Mouse (Mus musculus) mesoderm, embryonic 11.5 days (tissue): Measurements from ENCODE around the gene Rps5.
A peak's percentile ranks its signal among the peaks of the same experiment; 100 is the strongest.
"Not testable (repeated sequence)": the region's sequence is repeated elsewhere in the genome, so short reads cannot be mapped to it uniquely, and the experiment has no call there.

Experiments
- DNase-seq: peaks from one replicate; pipeline ENCODE4 v3.0.0-alpha.2; 2012; ENCODE audit warnings: low read depth, low spot score

Gene Rps5

DNA sequence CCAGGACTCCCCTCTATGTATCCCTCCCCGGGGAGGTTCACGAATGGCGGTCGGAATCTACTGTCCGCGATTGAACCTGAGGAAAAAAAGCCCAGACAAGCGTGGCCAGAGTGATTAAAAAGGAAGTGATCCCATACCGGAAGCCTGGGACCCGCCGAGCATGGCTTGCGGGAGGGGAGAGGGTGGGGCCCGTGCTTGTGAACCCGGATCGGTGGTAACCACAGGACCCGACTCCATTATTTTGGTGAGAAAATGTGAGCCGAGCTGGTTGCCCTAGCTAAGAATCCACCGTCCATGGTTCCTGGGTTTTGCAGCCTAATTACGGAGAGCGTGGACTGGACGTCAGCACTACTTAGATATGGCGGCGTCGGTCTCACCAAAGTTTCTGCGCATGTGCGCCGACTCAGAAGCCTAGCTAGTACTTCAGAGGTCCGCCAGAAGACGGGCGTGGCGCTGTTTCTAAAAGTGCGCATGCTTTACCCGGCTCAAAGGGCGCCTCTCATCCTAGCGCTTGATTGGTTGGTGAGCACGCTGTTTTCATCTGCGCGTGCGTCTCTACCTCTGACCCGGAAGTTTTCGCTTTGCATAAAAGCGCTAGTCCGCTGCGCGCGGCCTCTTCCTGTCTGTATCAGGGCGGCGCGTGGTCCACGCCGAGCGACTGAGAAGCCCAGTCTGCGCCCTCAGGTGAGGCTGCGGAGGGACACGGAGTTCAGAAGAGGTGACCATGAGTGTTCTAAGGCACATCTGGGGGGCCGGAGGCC lies at the start of gene Rps5:
Rps5 (plus strand) TSS at position 586 of the 761 bp plus-strand sequence.
- DNase-seq: peak; percentile 100

DNA sequence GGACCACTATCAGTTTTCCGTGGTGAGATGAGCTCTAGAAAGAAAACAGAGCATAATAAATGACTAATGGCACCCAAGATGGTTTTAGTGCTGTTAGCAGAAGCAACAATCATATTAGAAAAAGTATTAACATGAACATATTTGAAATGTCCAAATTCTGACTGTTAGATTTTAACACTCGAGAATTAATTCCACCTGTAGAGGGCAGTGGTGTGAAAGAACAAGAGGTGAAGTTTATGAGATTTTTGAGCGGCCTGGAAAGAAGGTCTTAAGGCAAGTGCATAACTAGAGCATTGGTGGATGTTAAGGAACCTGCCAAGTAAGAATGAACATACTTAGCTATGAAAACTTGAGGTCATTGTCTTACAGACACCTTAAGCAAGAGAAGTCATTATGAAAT lies 47.8 kb upstream of the Rps5 start:
- DNase-seq: peak; percentile 18

DNA sequence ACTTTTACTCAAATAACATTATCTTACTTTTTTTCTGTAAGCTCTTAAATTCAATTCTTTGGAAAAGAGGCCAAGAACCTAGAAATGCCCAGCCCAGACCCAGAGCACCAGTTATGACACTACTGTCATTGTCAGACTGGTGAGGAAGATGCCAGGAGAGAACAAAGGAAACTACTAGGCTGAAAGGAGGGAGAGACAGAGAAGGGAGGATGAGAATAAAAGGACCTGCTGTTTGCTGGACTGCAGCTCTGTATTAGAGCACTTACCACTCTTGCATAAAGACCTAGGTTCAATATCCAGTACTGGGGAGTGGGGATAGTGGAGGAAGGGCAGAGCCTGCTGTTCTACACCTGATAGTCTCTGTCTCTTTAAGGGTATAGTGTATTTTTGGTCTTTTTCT lies 42.1 kb upstream of the Rps5 start:
- DNase-seq: no peak

DNA sequence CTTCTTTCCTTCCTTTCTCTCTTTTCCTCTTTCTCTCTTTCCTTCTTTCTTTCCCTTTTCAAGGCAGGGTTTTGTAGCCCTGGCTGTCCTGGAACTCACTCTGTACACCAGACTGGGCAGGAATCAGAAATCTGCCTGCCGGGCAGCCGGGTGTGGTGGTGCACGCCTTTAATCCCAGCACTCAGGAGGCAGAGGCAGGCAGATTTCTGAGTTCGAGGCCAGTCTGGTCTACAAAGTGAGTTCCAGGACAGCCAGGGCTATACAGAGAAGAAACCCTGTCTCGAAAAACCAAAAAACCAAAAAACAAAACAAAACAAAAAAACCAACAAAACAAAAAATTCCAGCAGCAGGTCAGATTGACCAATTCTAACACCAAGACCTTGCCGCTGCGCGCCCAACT lies 41.6 kb upstream of the Rps5 start:
- DNase-seq: not testable (repeated sequence)

DNA sequence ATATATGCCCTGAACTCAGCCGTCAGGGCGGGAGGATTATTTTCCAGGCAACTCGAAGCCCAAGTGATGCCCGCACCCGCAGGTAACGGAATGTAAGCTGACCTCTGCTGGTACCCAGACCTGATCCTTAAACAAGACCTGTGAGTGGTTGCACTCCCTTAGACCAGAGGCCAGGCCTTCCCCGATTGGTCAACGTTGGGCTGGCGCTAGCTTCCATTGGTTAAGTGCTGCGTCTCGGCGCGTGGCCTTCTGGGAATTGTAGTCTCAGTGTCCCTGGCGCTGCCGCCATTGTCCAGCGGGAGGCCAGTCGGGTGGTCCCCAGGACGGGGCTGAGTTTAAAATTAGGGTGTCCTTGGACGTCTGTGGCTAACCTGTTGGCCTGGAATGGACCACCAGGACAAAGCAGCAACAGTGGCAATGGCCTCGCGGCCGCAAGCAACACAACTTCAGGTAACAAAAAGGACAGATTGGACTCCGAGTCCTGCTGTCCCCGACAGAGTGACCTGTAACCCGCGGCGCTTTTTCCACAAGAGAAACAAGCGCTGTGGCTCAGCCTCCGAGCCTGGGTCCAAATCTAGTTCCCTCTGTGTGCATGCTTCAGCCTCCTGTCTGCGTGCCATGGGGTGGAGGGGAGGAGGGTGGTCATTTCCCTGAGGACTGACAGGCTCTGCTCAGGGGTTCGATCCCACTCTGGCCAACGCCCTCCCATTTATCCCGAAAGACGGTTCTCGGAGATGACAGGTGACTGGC lies 41.0 kb upstream of the Rps5 start, which contains the start of gene Zfp128:
Zfp128 (plus strand) TSS at position 267 of the 750 bp plus-strand sequence.
- peak; percentile 96 for DNase-seq

DNA sequence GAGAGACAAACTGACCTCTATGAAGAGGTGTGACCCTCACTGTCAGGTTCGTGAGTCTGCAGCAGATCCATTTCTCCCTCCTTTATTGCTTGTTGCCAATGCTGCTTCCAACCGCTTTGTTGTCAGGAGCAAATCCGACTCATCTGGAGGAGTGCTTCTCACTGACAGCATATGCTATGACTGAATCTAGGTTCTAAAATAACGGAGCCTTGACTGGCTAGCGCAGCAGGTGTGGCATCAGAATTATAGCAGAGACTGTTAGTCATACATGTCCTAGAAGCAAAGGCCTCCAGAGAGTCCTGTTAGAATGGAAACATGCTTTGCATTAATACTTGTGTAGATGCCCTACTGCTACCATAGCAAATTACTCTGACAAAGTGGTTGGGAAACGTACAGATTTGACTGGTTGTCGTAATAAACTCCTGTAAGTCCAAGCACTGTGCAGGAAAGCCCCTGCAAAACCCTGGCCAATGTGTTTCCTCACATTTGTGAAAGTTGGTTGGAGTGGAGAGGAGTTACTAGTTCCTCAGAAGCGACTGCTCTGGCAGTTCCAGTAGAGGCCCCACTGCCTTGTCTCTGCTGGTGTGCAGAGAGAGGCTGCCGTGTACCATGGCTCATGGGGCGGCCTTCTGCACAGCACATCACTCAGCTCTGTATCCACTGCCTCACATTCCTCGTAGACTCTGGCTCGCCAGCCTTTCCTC lies 35.4 kb upstream of the Rps5 start:
- DNase-seq: no peak

DNA sequence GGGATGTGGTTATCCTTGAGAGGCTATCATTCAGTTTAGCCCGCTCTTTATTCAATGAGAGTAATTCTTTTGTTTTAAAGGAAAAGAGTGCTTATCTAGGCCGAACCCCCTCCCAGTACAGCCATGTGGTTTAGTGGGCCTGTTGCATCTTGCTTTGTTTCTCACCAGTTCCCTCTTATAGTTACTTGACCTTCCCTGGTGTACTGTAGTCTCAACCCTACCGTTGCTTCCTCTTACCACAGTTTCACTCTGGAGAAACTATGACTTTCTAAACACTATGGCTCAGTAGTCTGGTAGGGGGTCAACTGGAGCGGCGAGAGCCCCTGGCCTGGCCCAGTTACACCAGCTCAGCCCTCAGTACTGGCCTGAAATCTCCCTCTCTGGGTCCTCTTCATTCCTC lies 34.5 kb upstream of the Rps5 start:
- DNase-seq: no peak

DNA sequence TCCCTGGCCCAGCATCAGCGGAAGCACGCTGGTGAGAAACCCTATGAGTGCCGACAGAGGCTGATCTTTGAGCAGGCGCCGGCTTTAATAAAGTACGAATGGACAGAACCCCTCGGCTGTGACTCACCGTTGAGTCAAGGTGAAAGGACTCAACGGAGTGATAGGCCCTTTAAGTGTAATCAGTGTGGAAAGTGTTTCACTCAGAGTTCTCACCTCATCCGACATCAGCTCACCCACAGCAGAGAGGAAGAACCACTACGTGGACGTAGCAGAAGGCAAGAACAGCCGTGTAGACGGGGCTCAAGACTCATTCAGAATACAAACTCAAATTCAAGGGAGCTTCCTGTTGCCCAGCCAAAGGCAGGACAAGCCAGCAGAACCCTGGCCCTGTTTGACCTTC lies 31.2 kb upstream of the Rps5 start:
- DNase-seq: no peak

DNA sequence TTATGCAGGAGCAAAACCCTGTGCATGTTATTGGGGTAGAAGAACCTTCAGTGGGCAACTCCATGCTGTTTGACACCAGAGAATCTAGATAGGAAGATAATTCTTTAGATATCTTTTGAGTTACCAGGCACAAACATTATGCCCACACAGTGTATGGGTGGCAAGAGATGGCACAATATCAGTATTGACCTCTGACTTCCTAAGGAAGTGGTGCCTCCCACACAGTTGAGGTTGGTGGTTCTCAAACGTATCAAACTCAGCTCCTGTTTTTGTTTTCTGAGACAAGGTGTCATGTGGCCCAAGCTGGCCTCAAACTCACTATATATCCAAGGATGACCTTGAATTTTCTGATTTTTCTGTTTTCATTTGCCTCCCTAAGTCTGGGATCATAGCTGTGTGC lies 30.8 kb upstream of the Rps5 start:
- no peak for DNase-seq

DNA sequence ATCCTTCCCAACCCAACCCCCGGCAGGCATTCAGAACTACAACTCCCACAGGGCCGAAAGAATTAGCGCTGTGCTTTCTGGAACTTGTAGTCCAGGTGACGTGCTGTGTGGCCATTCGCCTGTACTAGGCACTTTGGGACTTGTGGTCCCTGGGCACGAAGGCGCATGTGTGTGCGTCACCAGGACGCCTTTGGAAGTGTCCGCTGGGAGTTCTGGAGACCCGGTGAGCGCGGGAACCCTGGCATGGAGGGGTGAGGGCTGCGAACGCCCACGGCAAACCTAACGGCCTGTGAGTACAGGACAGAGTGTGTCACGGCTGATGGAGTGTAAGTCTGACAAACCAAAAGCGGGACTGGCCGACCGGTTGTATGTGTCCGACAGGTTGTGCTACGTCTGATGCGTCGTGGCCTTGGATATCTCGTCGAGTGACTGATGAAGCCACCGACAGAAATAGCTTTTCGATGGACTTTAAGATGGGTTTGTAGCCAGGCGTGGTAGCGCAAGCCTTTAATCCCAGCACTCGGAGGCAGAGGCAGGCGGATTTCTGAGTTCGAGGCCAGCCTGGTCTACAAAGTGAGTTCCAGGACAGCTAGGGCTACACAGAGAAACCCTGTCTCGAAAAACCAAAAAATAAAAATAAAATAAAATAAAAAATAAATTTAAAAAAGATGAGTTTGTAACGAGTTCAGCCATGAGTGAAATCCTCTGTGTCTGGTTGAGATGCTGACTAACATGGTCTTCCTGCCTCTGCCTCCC lies 24.3 kb upstream of the Rps5 start, which contains the start of gene Zscan22:
Zscan22 (plus strand) TSS at position 161 of the 756 bp plus-strand sequence.
- peak; percentile 95 for DNase-seq

DNA sequence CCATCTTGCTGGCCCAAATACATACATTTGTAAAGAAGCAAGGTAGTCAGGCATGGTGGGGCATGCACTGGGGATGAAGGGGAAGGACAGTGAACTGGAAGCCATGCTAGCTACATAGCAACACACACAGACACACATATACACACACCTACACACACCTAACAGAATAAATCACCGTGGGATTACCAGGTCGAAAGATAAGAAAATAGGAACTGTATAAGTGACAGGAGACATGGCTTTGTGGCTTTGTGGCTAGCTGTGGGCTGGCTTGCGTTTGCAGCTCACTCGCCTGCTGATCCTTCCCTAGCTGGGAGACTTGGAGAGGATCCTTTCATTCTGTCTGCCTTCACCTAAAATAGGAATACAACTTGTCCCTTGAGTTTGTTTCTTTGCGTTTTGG lies 20.6 kb upstream of the Rps5 start:
- DNase-seq: no peak

DNA sequence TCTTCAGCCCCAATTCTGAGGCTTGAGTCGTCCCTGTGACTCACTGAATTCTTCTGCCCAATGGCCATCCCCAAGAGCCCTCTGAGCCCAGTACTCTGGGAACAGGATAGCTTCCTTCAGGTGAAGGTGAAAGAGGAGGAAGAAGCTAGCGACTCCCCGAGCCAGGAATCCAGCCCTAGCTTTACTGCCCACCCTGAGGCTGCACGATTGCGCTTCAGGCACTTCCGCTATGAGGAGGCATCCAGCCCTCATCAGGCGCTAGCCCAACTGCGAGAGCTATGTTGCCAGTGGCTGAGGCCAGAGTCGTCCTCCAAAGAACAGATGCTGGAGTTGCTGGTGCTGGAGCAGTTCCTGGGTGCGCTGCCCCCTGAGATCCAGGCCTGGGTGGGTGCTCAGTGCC lies 18.5 kb upstream of the Rps5 start:
- no peak for DNase-seq

DNA sequence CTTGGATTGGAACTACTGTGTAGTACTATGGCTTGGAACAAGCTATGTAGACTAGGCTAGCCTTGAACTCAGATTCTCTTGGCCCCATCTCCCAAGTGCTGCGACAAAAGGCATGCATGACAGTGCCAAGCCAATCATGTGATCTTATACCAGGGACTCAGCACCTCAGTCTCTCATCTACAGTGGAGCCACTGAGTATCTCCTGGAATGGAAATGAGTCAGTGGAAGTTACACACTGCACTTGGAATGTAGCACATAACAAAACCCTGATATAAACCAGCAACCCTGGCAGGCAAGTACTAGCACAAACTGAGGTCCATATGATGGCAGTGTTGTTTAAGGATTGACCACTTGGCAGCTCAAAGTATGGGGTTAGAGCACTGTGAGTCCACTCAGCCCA lies 16.9 kb upstream of the Rps5 start:
- DNase-seq: no peak

DNA sequence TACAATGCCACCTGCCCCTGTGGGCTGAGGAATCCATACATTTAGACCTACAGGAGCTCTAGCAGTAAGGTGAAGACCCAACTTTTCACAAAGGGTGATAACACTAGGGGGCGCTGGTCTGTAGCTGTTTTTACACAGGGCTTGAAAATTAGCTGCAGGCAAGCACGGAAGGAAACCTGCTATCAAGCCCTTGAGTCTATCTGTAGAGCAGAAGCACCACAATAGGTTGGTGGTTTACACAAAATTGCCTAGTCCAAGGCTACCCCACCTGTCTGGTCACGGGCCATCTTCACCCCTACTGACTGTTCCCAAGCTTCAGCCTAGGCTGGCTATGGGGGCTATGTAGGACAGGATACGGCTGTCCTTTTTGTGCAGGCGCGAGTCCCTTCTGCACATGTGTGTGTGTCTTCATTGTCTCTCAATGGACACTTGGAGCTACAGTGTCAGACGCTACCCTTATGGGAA lies 12.6 kb upstream of the Rps5 start:
- peak; percentile 73 for DNase-seq

DNA sequence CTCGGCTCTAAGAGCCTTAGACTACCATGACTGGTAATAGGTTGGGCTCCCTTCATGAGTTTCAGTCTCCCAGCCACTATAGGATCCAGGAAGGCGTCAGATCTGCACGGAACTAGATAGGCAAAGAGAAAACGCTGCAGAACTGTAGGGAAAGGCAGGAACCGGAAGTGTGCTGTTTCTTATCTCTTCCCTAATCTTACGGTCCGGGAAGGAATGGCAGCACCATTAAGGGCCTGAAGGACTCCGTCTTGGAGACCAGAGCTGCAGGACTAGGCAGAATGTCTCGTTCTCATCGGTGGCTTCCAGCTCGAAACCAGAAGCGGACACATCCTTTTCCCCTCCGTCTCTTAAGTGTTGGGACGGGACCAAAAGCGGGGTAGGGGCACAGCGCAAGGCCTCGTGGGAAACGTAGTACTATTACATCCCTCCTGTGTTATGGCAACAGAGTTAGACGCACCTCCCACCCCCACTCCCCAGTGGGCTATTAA lies 11.9 kb upstream of the Rps5 start:
- peak; percentile 66 for DNase-seq

DNA sequence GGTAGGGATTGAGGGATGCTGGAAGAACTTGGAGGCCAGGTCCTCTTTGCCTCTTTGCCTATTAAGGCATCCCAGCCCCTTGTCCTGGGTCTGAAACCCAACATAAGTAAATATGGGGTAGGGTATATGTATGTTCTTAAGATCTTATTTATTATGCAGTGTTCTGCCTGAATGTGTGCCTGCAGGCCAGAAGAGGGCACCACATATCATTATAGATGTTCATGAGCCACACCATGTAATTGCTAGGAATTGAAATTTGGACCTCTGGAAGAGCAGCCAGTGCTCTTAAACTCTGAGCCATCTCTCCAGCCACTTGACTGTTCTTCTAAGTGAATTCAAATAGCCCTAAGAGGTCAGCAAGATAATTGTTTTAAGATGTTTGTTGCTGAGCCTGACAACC lies 8.5 kb upstream of the Rps5 start:
- no peak for DNase-seq

DNA sequence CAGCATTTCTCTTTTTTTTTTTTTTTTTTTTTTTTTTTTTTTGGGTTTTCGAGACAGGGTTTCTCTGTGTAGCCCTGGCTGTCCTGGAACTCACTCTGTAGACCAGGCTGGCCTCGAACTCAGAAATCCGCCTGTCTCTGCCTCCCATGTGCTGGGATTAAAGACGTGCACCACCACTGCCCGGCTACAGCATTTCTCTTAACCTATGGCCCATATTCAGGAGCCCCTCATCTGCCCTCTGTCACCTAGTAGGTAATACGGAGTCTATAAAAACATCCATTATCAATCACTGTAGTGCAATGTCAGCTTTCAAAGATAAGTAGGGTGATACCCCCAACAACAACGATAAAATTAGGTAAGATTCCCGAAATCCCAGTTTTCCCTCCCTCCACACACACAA lies 1.6 kb upstream of the Rps5 start:
- not testable (repeated sequence) for DNase-seq

DNA sequence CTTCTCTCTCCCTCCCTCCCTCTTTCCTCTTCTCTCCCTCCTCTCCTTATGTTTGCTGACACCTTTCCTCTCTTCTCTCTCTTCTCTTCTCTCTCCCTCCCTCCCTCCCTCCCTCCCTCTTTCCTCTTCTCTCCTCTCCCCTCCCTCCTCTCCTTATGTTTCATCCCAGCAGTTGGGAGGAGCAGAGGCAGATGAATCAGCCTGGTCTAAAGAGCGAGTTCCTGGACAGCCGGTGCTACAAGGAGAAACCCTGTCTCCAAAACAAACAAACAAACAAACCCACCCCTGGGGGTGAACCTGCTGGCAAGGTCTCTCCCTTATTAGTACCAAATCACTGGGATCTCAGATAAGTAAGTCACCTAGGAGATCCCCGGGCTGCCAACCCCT lies 779 bp upstream of the Rps5 start:
- DNase-seq: no peak

DNA sequence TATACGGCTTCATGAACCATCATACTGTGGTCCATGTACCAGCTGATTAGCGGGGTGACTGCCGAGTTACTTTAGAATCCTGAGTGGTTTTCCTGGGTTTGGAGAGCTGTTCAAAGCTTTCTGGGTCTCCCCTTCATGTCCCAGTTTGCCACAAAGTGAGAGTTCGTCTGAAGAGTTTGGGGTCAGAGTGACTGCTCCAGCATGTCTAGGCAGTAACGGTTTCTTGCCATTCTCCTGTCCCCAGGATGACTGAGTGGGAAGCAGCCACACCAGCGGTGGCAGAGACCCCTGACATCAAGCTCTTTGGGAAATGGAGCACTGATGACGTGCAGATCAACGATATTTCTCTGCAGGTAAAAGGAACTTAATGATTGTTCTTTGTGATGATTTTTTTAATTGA lies 639 bp downstream of the Rps5 start:
- no peak for DNase-seq

DNA sequence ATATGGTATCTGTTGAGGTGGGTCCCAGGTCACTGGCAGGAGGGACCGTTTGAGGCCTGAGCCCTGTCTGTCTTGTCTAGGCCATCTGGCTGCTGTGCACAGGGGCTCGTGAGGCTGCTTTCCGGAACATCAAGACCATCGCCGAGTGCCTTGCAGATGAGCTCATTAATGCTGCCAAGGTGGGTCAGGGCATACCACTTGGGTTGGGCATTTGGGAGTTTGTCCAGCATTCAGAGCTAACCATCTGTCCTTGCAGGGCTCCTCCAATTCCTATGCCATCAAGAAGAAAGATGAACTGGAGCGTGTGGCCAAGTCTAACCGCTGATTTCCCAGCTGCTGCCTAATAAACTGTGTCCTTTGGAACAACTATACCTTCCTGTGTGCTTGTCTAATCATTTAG lies 4.2 kb downstream of the Rps5 start:
- no peak for DNase-seq

DNA sequence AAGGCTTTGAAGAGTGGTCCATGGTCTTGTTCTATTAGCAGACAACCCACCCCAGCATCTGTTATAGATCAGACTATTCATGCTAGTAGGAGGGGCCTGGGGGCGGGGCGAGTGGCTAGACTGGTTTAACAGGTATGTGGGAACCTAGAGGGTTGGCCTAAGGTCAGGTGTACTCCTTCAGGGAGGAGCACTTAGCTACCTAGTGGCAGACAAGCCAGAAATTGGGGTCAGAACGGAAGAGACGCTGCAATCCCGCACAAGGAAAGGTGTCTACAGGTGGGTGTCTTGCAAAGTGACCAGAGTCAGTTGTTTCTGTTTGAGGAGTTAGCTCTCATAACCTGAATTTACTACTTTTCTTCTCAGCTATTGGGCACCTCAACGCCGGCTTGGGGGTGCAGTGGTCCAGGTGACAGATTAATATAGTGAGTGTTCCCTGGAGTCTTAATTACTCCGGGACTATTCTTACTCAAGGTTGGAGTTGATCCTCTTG lies 5.1 kb downstream of the Rps5 start, which contains the start of gene Rnf225:
Rnf225 (plus strand) TSS at position 226 of the 490 bp plus-strand sequence.
- DNase-seq: no peak
